29 mouse cellular contexts compared by ENCODE assay signal in genomic region chr17:52591503-52592194, GRCm38 (mm10). TPM values are rescaled to one million over a fixed set of nuclear protein-coding genes. Genes with fewer than 3 reads are reported as not detected.
A peak's percentile ranks its signal among the peaks of the same experiment; 100 is the strongest.
DNase-seq lines count a peak whose midpoint lies in the region; ATAC-seq lines count a peak whose summit lies in the region.
"Had no signal": no experiment of that assay in that cellular context is flagged by ENCODE, and none has a peak within 500 bp of the region (broad histone marks: within the 10 kb centered on the region; RNA-seq: fewer than 3 reads in every experiment).

No protein-coding gene starts in this region.

- H3K4me3 ChIP-seq in intestine, embryonic 16.5 days (ENCODE audit: low read length): no peak overlapping the region
- H3K4me3 ChIP-seq: forebrain, embryonic 12.5 days; liver, embryonic 12.5 days; midbrain, embryonic 10.5 days; midbrain, embryonic 15.5 days had no signal

- H3K9me3 ChIP-seq in intestine, embryonic 16.5 days (ENCODE audit: control insufficient read depth, low read length): no peaks in the 10 kb centered on the region
- H3K9me3 ChIP-seq: forebrain, embryonic 12.5 days; liver, embryonic 12.5 days; midbrain, embryonic 10.5 days; midbrain, embryonic 15.5 days had no signal

- no peaks in the 10 kb centered on the region for H3K36me3 ChIP-seq in intestine, embryonic 16.5 days (ENCODE audit: control insufficient read depth, insufficient read depth, low read length)
- H3K36me3 ChIP-seq: forebrain, embryonic 12.5 days; G1E; liver, embryonic 12.5 days; midbrain, embryonic 10.5 days; midbrain, embryonic 15.5 days had no signal

- no peaks in the 10 kb centered on the region for H3K27me3 ChIP-seq in intestine, embryonic 16.5 days (replicated peaks; ENCODE audit: control insufficient read depth, insufficient read depth, low read length)
- H3K27me3 ChIP-seq: forebrain, embryonic 12.5 days; liver, embryonic 12.5 days; midbrain, embryonic 15.5 days had no signal

- H3K4me2 ChIP-seq in intestine, embryonic 16.5 days (ENCODE audit: low read depth, low read length): no peak overlapping the region
- H3K4me2 ChIP-seq: forebrain, embryonic 12.5 days; heart, embryonic 11.5 days; hindbrain, embryonic 14.5 days; liver, embryonic 12.5 days; midbrain, embryonic 15.5 days had no signal

- no peaks in the 10 kb centered on the region for H3K4me1 ChIP-seq in intestine, embryonic 16.5 days (ENCODE audit: control insufficient read depth, insufficient read depth, low read length)
- H3K4me1 ChIP-seq: forebrain, embryonic 12.5 days; liver, embryonic 12.5 days; midbrain, embryonic 10.5 days; midbrain, embryonic 15.5 days had no signal

- WGBS in intestine, embryonic 16.5 days: 74% methylated on average over 5 of the region's 5 CpGs

- DNase-seq in CD4-positive helper T cell, adult 2 months (ENCODE audit: low read depth, low spot score): peak; percentile 64
- no peak for DNase-seq in kidney, postnatal 10 days
- no peak for DNase-seq in right cerebral cortex, postnatal 10 days (ENCODE audit: low spot score in 2 of 2)
- DNase-seq: adrenal gland, postnatal 14 days; cerebellum, adult 11 months; cerebellum, adult 9-11 months; forebrain, postnatal 0 days; gastrocnemius, postnatal 10 days; heart, adult 11 months; heart, postnatal 4 days; kidney, adult 2 months; kidney, postnatal 4 days; left cerebral cortex, postnatal 4 days; liver, postnatal 0 days; lung, postnatal 4 days had no signal

- H3K27ac ChIP-seq in intestine, embryonic 16.5 days (ENCODE audit: low read length): no peak overlapping the region
- H3K27ac ChIP-seq: forebrain, embryonic 12.5 days; hindbrain, embryonic 14.5 days; liver, embryonic 12.5 days; midbrain, embryonic 10.5 days; midbrain, embryonic 15.5 days had no signal

- peak; percentile 90 for ATAC-seq in CD4-positive, CD25-positive, alpha-beta regulatory T cell, adult 4 months
- peak; percentile 75 to 83 for ATAC-seq in hematopoietic stem cell, adult 5-6 weeks (replicated peaks in 1 of 2; ENCODE audit: insufficient read depth in 1 of 2, low FRiP score in 2 of 2, low TSS enrichment in 1 of 2, low read depth in 1 of 2, poor library complexity in 2 of 2, severe bottlenecking in 2 of 2)
- peak; percentile 94 for ATAC-seq in megakaryocyte progenitor cell, adult 5-6 weeks (replicated peaks; ENCODE audit: poor library complexity)
- no peak for ATAC-seq in intestine, embryonic 16.5 days
- ATAC-seq: forebrain, postnatal 0 days; liver, embryonic 12.5 days; liver, postnatal 0 days; midbrain, embryonic 15.5 days had no signal

- no peak overlapping the region for H3K9ac ChIP-seq in intestine, embryonic 16.5 days (ENCODE audit: low read depth, low read length)
- H3K9ac ChIP-seq: forebrain, embryonic 12.5 days; forebrain, postnatal 0 days; hindbrain, embryonic 14.5 days; liver, embryonic 12.5 days; liver, postnatal 0 days; midbrain, embryonic 15.5 days had no signal

RNA-seq across cellular contexts. Expression of gene Kcnh8, which starts 10.9 kb away (rescaled TPM):
- polyA plus RNA-seq in CD4-positive, CD25-positive, alpha-beta regulatory T cell, adult 4 months (2017; shearing (Covaris generic)): not detected
- total RNA-seq in hematopoietic stem cell, adult 5-6 weeks (2017): not detected in 2 replicates
- total RNA-seq in megakaryocyte progenitor cell, adult 5-6 weeks (2015): not detected in 2 replicates
- not detected in 2 replicates for total RNA-seq in megakaryocyte progenitor cell, adult 5-6 weeks (2017)
- polyA plus RNA-seq in intestine, embryonic 16.5 days (2015; fragmentation: Nextera tagmentation; extraction: Ambion mirVana): 0.27 and 0.33 TPM in 2 replicates
- total RNA-seq: G1E; heart, postnatal 4 days; neutrophil, adult 5-6 weeks had no signal
- polyA plus RNA-seq: G1E; heart, embryonic 11.5 days; heart, embryonic 16.5 days; kidney, adult 2 months; liver, postnatal 0 days; spleen, adult 2 months had no signal
